Mouse (Mus musculus): ENCODE measurements around the gene Mfsd10. TPM values are rescaled to one million over a fixed set of nuclear protein-coding genes. Genes with fewer than 3 reads are reported as not detected.

Gene Mfsd10
- polyA plus RNA-seq (2016; fragmentation: Nextera tagmentation; extraction: Ambion mirVana) = 95.5 and 97.8 TPM in 2 replicates

DNA sequence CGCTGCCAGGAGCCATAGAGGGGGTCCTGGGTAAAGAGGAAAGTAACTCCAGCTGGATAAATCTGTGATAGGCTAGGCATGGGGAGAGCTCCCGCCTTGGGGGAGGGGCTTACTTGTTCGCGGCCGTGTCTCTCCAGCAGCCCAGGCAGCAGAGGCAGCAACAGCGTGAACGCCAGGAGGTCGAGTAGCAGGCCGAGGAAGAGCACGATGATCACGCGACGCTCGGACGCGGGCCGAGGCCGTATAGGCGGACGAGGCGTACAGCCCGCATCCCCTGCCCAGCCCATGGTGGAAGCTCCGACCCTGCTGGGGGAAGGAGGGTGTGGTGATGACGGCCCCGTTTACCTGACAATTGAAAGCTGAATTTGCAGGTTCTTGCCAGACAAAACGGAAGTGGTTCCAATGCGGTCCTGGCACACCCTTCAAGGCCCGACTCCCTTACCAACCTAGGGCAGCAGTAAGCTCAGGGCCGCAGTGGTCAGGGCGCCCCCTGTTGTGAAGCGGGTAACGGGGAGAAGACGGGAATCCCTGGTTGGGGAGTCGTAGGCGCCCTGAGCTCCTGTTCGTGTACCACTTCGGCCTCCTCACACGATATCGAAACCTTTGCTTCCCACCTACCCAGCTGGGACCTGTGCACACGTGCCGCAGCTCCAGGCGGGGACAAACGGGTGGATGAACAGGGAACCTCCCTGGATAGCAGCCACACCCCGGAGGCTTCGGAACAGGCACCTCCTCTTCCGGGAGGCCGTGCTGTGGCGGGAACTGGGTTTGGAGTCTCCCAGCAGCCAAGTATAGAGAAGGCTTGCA, at the start of gene Mfsd10:
TSS of gene Mfsd10 (minus strand) at position 732 of the 807 bp plus-strand sequence.
- peak within 1 kb of the TSS; percentile 90 for H3K27ac ChIP-seq
- no peaks in the 10 kb centered on the region for H3K9me3 ChIP-seq
- under 1% methylated on average over 48 of the region's 48 CpGs for WGBS
- peak; percentile 78 for DNase-seq (ENCODE audit: extremely low spot score, low spot score)
- no peaks in the 10 kb centered on the region for H3K27me3 ChIP-seq (ENCODE audit: poor library complexity, severe bottlenecking)
- H3K4me3 ChIP-seq = peak within 1 kb of the TSS; percentile 65
- H3K4me1 ChIP-seq = peaks cover 31% of the 10 kb centered on the region
- H3K36me3 ChIP-seq (replicated peaks) = peaks cover 85% of the 10 kb centered on the region

DNA sequence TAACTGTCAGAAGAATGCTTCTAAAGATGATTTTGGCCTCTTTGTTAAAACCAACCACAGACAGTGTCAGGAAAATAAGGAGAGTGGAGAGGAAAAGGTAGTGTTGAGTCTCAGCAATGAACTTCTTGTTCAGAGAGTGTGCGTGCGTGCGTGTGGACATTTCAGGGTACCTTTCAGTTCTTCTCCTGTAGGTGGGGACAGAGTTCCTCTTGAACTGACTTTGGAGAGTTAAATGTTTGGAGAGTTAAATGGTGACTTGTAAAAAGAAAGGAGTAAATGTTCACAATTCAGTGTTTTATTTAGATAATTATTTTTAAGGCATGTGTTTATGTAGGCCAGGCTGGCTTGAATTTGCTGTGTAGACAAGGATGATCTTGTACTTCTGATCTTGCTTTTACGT, 33.3 kb upstream of the Mfsd10 start:
- H3K4me1 ChIP-seq = no peaks in the 10 kb centered on the region
- H3K27ac ChIP-seq = no peak overlapping the region
- no peaks in the 10 kb centered on the region for H3K9me3 ChIP-seq
- H3K27me3 ChIP-seq (ENCODE audit: poor library complexity, severe bottlenecking) = no peaks in the 10 kb centered on the region
- no peaks in the 10 kb centered on the region for H3K36me3 ChIP-seq (replicated peaks)
- 73% methylated on average over 4 of the region's 4 CpGs for WGBS
- no peak for DNase-seq (ENCODE audit: extremely low spot score, low spot score)
- H3K4me3 ChIP-seq = no peak overlapping the region

DNA sequence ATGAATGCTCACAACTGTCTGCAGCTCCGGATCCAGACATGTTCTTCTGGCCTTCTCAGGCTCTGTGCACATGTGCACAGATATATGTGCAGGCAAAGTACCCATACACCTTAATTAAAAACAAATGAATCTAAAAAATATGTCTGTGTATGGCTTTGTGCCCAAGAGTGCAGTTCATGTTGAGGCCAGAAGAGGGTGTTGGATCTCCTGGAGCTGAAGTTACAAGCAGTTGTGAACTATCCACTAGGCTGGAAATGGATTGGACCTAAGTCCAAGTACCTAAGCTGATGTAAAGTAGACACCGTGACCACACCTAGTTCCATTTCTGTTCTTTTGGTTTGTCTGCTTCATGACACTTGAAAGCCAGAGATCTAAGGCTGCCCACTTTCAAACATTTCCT, 32.5 kb upstream of the Mfsd10 start:
- Histone ChIP-seq H3K27me3 (ENCODE audit: poor library complexity, severe bottlenecking) (no peaks in the 10 kb centered on the region), H3K4me3 (no peak overlapping the region), H3K36me3 (replicated peaks) (no peaks in the 10 kb centered on the region), H3K9me3 (no peaks in the 10 kb centered on the region), H3K27ac (no peak overlapping the region), H3K4me1 (no peaks in the 10 kb centered on the region)
- DNase-seq (ENCODE audit: extremely low spot score, low spot score) = no peak
- 83% methylated on average over 2 of the region's 2 CpGs for WGBS

DNA sequence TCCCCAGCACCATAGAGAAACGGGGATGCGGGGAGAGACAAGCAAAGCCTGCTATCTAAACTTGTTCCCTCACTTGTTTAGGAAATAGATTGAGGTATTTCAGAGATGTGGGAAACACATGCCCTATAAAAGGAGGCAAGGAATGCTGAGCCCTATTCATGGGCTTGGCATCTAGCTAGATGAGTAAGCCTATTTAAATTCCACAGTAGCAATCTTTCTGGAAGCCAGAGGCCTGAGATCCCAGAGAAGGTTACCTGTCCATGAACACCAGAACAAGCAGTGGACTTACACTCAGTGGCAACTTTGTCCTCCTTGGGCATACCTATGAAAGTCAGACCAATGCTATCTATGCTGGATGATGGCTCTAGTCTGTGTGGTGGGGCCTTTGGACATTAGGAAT, 26.2 kb upstream of the Mfsd10 start:
- peaks cover under 1% of the 10 kb centered on the region for H3K36me3 ChIP-seq (replicated peaks)
- no peaks in the 10 kb centered on the region for H3K9me3 ChIP-seq
- H3K27ac ChIP-seq = no peak overlapping the region
- peaks cover 10% of the 10 kb centered on the region for H3K27me3 ChIP-seq (ENCODE audit: poor library complexity, severe bottlenecking)
- H3K4me3 ChIP-seq = no peak overlapping the region
- 100% methylated on average over 2 of the region's 2 CpGs for WGBS
- H3K4me1 ChIP-seq = peaks cover 16% of the 10 kb centered on the region
- DNase-seq (ENCODE audit: extremely low spot score, low spot score) = no peak

DNA sequence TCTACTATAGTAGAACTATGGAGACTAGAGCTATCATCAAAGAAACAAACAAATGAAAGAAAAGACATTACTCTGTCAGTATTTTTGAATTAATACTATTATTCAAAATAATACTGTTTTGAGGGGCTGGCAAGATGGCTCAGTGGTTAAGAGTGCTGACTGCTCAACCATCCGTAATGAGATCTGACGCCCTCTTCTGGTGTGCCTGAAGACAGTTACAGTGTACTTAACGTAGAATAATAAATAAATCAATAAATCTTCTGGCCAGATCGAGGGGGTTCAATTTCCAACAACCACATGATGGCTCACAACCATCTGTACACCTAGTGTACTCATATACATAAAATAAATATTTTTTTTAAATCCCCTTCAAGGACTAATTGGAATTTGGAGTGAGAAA, 24.9 kb upstream of the Mfsd10 start:
- H3K27me3 ChIP-seq (ENCODE audit: poor library complexity, severe bottlenecking) = peaks cover 10% of the 10 kb centered on the region
- no peak overlapping the region for H3K4me3 ChIP-seq
- no peaks in the 10 kb centered on the region for H3K9me3 ChIP-seq
- H3K4me1 ChIP-seq = peaks cover 16% of the 10 kb centered on the region
- peaks cover 11% of the 10 kb centered on the region for H3K36me3 ChIP-seq (replicated peaks)
- 83% methylated on average over 4 of the region's 4 CpGs for WGBS
- no peak for DNase-seq (ENCODE audit: extremely low spot score, low spot score)
- no peak overlapping the region for H3K27ac ChIP-seq

DNA sequence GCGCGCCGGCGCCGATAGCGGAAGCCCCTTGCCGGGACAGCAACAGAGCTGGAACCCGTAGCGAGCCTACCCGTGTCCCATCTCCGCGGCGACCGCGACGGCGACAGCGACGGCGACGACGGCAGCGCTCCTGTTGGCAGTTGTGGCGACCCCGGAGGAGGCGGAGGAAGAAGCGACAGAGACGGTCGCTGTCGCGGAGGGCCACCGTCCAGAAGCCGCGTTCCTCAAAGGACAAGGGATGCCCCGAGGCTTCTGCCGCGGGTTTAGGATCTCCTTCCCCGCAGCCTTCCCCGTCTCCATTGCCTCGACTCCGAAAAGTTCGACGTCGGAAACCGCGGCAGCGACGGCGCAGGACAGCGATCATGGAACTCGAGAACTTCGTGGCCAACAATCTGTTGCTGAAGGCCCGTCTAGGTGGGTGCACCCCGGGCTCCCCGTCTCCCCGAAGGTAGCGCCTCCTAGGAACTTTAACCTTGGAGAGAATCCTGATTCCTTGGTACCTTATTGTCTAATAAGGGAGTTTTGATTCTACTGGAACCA, 23.6 kb upstream of the Mfsd10 start:
- peaks cover 10% of the 10 kb centered on the region for H3K27me3 ChIP-seq (ENCODE audit: poor library complexity, severe bottlenecking)
- peaks cover 22% of the 10 kb centered on the region for H3K36me3 ChIP-seq (replicated peaks)
- under 1% methylated on average over 57 of the region's 57 CpGs for WGBS
- peak overlapping the region; percentile 84 for H3K27ac ChIP-seq
- H3K4me1 ChIP-seq = peaks cover 16% of the 10 kb centered on the region
- no peaks in the 10 kb centered on the region for H3K9me3 ChIP-seq
- H3K4me3 ChIP-seq = peak overlapping the region; percentile 81
- no peak for DNase-seq (ENCODE audit: extremely low spot score, low spot score)

DNA sequence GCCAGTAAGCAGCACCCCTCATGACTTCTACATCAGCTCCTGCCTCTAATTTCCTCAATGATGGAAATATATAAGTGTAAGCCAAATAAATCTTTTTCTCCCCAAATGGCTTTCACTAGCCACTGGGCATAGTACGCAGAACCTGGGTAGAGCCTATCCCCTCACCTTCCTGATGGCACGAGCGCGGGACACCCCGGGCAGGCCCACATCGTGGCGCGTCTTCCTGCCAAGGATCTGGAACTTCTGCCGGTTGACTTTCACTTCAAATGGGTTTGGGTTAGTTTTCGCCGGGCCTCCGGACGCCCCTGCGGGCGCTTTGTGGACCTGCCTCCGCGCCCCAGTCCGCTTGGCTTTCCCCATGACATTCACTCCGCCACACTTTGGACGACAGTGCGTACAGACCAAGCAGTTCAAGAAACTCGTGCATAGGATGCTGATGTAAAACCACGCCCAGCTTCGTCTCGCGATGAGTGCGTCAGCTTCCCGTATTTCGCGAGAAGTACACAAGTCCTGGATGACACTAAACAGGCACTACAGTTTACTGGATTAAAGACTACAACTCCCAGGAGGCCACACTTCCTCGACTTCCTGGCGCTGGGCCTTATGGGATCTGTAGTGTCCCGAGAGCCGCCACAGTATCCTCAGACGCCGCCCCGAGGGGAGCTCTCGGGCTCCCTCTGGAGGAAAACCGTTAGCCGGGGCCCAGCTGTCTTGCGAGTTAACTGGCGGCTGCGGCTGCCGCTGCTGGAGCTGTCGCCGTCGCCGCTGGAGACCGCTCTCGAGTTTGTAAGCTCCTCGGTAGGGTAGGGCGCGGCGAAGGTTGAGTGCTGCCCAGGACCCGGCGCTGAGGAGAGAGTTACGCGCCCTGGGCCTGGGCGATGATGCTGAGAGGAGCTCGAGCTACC, 22.9 kb upstream of the Mfsd10 start, which contains the start of the genes Nop14 and Grk4:
TSS of gene Nop14 (minus strand) at position 463 of the 905 bp plus-strand sequence.
TSS of gene Grk4 (plus strand) at position 694 of the 905 bp plus-strand sequence.
- H3K9me3 ChIP-seq = no peaks in the 10 kb centered on the region
- peaks cover 16% of the 10 kb centered on the region for H3K4me1 ChIP-seq
- peak; percentile 98 for DNase-seq (ENCODE audit: extremely low spot score, low spot score)
- H3K27me3 ChIP-seq (ENCODE audit: poor library complexity, severe bottlenecking) = peaks cover 10% of the 10 kb centered on the region
- WGBS = under 1% methylated on average over 60 of the region's 60 CpGs
- peaks cover 30% of the 10 kb centered on the region for H3K36me3 ChIP-seq (replicated peaks)
- H3K27ac ChIP-seq = peak within 1 kb of the TSS; percentile 84
- peak within 1 kb of the TSS; percentile 81 for H3K4me3 ChIP-seq

DNA sequence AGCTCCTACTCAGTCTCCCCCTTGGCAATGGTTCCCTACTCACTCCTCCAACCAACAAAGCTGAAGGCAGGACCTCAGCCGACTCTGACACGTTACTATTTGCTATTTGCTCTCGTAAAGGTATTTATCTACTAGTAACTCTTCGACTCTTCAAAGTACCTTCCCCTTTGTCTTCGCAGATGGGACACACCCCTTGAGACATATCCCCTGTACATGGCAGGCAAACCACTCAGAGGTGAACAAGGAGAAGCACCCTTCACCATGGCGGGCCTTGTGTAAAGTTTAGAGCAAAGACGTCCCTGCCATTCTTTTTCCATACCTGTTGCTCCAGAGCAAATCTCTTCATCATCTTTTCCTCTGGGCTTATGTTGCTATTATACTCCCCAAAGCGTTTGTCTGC, 20.5 kb upstream of the Mfsd10 start:
- Histone ChIP-seq H3K27me3 (ENCODE audit: poor library complexity, severe bottlenecking) (peaks cover 10% of the 10 kb centered on the region), H3K9me3 (no peaks in the 10 kb centered on the region), H3K27ac (no peak overlapping the region), H3K4me1 (peaks cover 16% of the 10 kb centered on the region), H3K36me3 (replicated peaks) (peaks cover 53% of the 10 kb centered on the region), H3K4me3 (no peak overlapping the region)
- DNase-seq (ENCODE audit: extremely low spot score, low spot score) = no peak
- WGBS = 93% methylated on average over 8 of the region's 8 CpGs

DNA sequence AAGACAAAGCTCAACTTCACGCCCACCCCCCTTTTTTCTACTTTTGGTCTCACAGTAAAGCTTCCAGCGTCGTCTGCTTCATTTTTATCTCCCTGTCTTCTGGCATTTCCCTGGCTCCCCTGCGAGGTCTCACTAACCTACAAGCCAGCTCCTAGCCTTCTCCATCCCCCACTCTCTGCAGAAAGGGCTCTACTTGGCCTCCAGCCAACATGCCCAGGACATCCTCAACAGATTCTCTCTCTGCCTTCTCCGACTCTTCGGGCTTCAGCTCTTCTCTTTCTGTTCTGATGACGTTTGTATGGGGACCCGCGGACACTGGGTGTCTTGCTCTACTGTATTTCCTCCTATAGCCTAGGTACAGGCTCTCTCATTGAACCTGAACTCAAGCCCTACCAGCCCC, 17.9 kb upstream of the Mfsd10 start:
- no peak overlapping the region for H3K27ac ChIP-seq
- peaks cover 80% of the 10 kb centered on the region for H3K36me3 ChIP-seq (replicated peaks)
- no peak for DNase-seq (ENCODE audit: extremely low spot score, low spot score)
- 94% methylated on average over 9 of the region's 9 CpGs for WGBS
- H3K4me3 ChIP-seq = no peak overlapping the region
- peaks cover 8% of the 10 kb centered on the region for H3K4me1 ChIP-seq
- no peaks in the 10 kb centered on the region for H3K27me3 ChIP-seq (ENCODE audit: poor library complexity, severe bottlenecking)
- no peaks in the 10 kb centered on the region for H3K9me3 ChIP-seq

DNA sequence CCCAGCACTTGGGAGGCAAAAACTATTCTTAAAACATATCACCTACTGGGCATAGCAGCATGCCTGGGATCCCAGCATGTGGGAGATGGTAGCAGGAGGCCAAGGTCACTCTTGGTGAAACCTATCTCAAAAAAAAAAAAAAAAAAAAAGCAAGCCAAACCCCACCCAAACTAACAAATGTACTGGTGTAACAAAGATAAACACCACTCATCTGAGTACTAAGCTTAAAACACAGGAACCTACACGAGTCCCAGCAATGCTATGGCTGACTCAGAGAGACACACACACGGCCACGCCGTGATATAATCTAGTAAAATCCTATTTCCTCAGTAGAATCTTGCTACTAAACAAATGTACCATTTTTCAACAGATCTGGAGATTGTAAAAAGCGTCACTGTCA, 15.9 kb upstream of the Mfsd10 start:
- Histone ChIP-seq H3K27ac (no peak overlapping the region), H3K4me1 (no peaks in the 10 kb centered on the region), H3K9me3 (no peaks in the 10 kb centered on the region), H3K36me3 (replicated peaks) (peaks cover 96% of the 10 kb centered on the region), H3K4me3 (no peak overlapping the region), H3K27me3 (ENCODE audit: poor library complexity, severe bottlenecking) (no peaks in the 10 kb centered on the region)
- no peak for DNase-seq (ENCODE audit: extremely low spot score, low spot score)
- 90% methylated on average over 5 of the region's 5 CpGs for WGBS

DNA sequence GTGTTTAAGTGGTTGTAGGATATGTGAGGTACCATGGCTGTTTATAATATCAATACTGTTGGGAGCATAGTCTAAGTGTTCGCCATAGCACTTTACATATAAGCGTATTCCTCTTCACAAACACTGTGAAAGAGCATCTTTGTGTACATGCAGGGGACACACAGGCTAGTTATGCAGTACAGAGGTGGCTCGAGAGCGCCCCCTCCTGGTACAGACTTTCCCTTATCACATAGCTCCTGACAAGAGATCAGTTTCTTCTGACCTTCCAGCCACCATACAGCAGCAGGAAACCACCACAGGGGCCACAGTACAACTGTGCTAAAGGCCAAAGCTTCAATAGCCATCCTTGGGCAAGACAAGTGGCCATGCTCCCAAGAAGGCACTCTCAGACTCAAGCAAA, 10.6 kb upstream of the Mfsd10 start:
- no peaks in the 10 kb centered on the region for H3K4me1 ChIP-seq
- H3K27ac ChIP-seq = no peak overlapping the region
- H3K36me3 ChIP-seq (replicated peaks) = peaks cover 100% of the 10 kb centered on the region
- no peak overlapping the region for H3K4me3 ChIP-seq
- no peaks in the 10 kb centered on the region for H3K27me3 ChIP-seq (ENCODE audit: poor library complexity, severe bottlenecking)
- 48% methylated on average over 4 of the region's 4 CpGs for WGBS
- no peaks in the 10 kb centered on the region for H3K9me3 ChIP-seq
- peak; percentile 69 for DNase-seq (ENCODE audit: extremely low spot score, low spot score)

DNA sequence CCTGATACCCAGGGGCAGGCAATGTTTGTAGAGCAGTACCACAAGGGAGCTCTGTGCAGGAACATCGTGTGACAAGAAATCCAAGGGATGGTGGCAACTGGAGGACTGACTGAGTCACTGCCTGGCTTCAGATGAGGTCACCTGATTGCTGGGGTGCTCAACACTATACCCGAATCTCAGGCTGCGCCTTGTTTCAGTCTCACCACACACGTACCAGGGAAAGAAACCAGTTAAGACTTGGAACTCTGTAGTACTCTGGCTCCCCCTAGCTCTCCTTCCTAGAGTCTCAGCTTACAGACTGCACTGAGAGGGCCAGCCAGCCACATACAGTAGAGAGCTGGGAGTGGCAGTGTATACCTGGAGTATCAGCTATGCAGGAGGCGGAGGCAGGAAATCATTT, 5.9 kb upstream of the Mfsd10 start:
- no peak for DNase-seq (ENCODE audit: extremely low spot score, low spot score)
- no peaks in the 10 kb centered on the region for H3K9me3 ChIP-seq
- peaks cover 95% of the 10 kb centered on the region for H3K36me3 ChIP-seq (replicated peaks)
- no peak overlapping the region for H3K27ac ChIP-seq
- no peaks in the 10 kb centered on the region for H3K4me1 ChIP-seq
- no peaks in the 10 kb centered on the region for H3K27me3 ChIP-seq (ENCODE audit: poor library complexity, severe bottlenecking)
- 80% methylated on average over 5 of the region's 5 CpGs for WGBS
- H3K4me3 ChIP-seq = no peak overlapping the region
